Mouse (Mus musculus) small intestine, adult 2 months (tissue): Measurements from ENCODE around the gene Cyp2t4.

Experiments
- CTCF ChIP-seq: fragments of 200-500 bp; IDR thresholded peaks from 2 replicates; pipeline ENCODE4 v1.5.1; 2012; ENCODE audit warnings: low read depth, mild to moderate bottlenecking, control low read depth, inconsistent platforms, low read length, moderate library complexity, mixed read lengths; ENCODE audit not compliant: insufficient replicate concordance, insufficient read length; ENCODE audit errors: extremely low read depth
- POLR2A ChIP-seq: fragments of 200-500 bp; IDR thresholded peaks from 2 replicates; pipeline ENCODE4 v1.6.1; 2012; ENCODE audit warnings: low read depth, mild to moderate bottlenecking, control low read depth, inconsistent platforms, low read length, moderate library complexity

- TF ChIP-seq CTCF: no peak
- TF ChIP-seq POLR2A: no peak
These were observed 43.2 kb upstream of the Cyp2t4 start for GRCm38 (mm10) chr7:27110327-27110726.
